Mouse (Mus musculus) fibroblast of lung, adult 2 months (primary cell): ENCODE measurements around the gene St8sia1.

ENCODE experiments used
- DNase-seq: peaks from one replicate; pipeline ENCODE4 v3.0.0-alpha.2; 2011; ENCODE audit warnings: low read depth

St8sia1 gene

GRCm38 (mm10) chr6:142823008-142823787, 141.1 kb downstream of the St8sia1 start:
- no peak for DNase-seq

DNA sequence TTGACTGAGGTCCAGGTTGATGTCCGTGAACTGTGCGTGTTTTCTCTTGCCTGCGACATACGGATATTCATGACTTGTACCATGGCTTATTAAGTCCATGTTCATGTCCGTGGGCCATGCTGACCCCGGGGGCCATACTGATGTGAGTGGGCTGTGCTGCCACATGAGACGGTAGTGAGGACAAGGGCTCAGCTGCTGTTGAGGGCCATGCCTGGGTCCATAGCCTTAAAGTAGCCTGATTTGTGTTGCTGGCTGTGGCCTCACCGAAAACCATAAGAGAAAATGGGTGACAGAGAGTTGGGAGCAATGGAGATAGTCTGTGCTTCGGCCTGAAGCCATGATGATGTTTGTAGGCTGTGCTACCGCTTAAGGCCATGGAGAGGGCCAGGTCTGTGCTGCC, 145.9 kb downstream of the St8sia1 start:
- DNase-seq, result no peak

DNA sequence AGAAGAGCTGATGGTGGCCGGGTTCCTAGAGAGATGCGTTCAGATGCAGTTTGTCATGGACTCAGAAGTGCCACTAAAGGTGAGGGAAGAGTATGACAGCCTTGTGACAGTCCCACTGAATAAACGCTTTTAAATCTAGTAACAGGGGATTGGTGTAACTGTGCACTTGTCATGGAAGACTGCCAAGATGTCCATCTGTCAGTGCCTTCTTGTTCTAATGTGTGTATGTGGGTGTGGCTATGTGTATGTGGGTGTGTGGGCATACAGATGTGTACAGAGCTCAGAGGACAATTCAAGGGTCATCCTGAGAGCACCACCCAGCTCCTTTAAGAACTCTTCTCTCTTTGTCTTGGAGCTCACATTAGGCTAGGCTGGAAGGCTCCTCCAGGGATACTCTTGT, 148.7 kb downstream of the St8sia1 start:
- no peak for DNase-seq

- peak; percentile 49 for DNase-seq
These were observed 149.7 kb downstream of the St8sia1 start for GRCm38 (mm10) chr6:142814495-142814921.

DNA sequence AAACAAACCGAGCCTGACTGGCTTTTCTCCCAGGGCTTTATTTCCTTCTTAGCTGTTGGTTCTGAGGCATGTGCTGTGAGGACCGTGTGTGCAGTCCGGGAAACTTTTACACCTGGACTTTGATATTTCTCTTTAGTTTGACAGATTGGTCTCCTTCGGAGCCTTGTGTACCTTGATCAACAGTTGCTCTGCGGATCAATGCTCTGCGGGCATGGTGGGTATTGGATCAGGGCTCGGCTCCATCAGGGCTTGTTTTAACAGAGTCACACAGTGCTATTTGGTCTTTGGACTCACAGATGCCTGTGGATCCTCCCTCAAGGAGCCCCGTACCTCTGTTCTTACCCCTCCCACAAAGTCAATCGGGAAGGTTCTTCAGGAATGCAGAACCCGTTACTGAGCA, 150.2 kb downstream of the St8sia1 start:
- DNase-seq, result no peak

GRCm38 (mm10) chr6:142812969-142813368, 151.3 kb downstream of the St8sia1 start:
- DNase-seq, result no peak

DNA sequence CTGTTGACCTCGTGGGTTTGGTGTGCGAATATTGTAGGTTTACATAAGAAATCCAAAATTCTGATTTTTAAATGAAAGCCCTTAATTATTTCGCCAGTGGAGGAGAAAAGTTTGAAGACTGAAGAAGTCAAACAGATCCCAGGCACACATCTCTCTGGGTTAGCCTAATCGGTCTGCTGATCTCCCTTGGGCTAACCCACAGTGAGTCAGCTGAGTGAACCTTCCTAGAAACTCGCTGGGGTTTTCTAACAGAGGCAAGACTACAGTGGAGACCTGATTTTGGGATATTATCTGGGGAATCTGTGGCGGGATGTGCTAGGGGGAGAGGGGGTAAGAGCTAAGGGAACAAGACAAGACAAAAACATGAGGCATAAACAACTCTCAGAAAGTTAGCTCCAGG, 154.0 kb downstream of the St8sia1 start:
- no peak for DNase-seq

GRCm38 (mm10) chr6:142809373-142810098, 154.7 kb downstream of the St8sia1 start:
- DNase-seq, result no peak

DNA sequence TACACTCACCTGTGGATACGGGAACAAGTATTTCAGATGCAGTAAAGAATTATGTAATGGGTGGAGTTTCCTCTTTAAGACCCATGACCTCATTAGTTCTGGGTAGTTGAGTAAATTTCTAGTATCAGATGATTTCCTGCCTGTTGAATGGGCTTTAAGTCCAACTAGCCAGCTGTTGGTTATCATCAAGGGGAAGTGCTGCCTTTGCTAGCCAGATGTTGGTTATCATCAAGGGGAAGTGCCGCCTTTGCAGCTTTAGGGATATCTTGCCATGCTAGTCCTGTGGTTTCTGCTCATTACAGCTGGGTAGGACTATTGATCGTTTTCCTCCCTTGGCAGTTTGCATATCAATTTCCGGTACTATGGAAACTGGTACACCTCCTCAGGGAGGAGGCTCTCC, 157.9 kb downstream of the St8sia1 start:
- DNase-seq, result no peak

GRCm38 (mm10) chr6:142804402-142804801, 159.8 kb downstream of the St8sia1 start, which contains the start of gene Sult6b2:
Sult6b2 (minus strand) TSS chr6:142804502.
- DNase-seq, result no peak

GRCm38 (mm10) chr6:142802617-142803525, 161.4 kb downstream of the St8sia1 start:
- no peak for DNase-seq

- DNase-seq, result no peak
These were observed 162.6 kb downstream of the St8sia1 start for GRCm38 (mm10) chr6:142801687-142802086.

DNA sequence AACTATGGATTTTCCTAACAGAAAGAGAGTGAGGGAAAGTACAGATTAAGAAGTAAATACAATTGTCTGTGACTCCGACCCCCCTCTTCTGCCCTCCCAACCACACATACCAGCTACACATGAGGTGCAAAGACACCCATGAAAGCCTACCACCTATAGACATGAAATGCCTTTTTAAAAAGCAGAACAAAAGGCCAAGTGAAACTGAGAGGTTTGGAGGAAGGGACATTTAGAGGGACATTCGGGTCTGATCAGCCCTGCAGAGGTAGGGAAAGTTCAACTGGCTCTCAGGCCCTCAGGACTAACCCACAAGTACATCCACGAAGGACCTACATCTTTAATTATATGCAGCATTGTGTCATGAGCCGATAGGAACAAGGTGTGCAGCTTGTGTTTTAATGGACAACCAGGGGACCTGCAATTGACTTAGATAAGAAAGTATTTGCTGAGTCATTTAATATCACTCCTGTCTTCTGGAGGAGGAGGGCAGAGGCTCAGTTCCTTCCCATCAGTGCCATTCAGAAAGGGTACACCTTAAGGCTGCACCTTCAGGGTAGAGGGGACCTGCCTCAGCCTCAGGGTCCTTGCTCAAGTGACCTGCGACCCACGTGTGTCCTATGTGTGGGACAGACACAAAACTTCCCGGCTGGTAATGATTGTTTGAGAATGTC, 164.4 kb downstream of the St8sia1 start:
- no peak for DNase-seq

DNA sequence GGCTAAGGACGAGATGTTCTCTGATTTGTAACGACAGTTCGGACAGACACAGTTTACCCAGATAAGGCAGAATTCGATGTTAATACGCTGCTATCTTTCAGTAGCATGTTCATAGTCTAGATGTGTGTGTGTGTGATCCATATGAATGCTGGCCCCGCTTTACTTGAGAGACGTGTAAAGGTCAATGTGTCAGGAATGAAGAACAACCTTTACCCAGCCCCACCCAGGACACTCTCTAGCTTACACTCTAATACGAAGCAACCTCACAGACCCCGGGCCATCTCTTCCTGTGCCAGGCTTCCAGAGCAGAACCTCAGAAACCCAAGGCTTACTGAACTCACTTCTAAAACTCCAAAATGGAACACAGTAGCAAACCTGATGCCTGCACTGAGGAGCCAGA, 165.4 kb downstream of the St8sia1 start:
- DNase-seq, result no peak

- no peak for DNase-seq
These were observed 166.3 kb downstream of the St8sia1 start for GRCm38 (mm10) chr6:142797996-142798395.

GRCm38 (mm10) chr6:142795655-142796441, 168.4 kb downstream of the St8sia1 start:
- DNase-seq, result no peak

DNA sequence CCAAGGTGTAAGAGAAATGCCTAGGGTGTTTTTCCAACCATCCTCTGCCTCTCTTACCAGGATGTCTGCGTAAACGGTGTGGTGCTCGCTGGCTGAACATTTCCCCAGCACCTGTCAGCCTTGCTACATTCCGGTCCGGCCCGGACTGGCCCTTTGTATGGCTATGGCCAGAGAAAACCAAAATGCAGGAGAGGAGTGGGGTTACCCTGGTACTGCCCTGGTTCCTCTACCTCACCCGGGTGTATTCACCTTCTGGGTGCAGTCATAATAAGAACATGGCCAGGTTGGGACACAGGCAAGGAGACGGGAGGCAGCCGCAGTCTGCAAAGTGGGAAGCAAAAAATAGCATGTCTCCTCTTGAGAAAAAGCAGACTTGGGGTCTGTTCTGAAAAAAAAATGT, 169.2 kb downstream of the St8sia1 start:
- DNase-seq, result no peak

DNA sequence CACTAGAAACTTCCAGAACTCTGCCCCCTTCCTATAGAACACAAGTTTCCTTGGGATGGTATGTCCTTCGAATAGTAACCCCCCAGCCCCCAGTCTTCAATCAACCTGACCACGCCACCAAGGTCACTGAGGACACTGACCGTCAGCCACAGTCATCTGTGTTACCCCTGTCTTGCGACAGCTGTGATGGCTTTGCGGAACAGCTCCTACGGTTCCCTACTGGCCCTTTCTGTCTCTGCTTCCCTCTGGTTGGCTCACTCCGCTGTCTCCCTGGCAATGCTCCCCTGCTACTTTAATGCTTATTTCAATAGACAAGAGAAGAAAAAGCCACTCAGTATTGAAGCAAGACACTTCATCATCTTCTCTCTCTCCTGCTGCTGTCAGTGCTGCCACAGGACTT, 170.8 kb downstream of the St8sia1 start:
- DNase-seq, result no peak

GRCm38 (mm10) chr6:142792241-142792968, 171.8 kb downstream of the St8sia1 start:
- DNase-seq, result no peak

DNA sequence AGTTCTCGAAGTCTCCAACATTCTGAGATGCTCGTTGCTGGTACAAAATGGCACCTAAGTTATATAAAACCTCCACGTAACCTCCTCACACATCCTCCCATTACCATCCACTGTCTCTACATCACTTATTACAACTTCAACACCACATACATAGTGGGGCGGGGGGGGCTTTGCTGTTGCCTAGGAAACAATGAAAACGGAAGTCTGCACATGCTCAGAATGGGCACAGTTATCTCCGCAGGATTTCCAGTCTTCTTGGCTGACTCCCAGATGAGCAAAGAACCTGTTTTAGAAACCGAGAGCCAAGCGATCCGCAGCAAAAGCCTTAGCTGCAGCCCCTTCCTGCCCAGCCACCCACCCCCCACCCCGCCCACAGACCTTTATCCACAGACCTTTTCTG, 174.5 kb downstream of the St8sia1 start:
- DNase-seq, result no peak
